Mouse (Mus musculus): Measurements from ENCODE around the gene Gm11549. TPM values are rescaled to one million over a fixed set of nuclear protein-coding genes. Genes with fewer than 3 reads are reported as not detected.

The Gm11549 gene
- total and polyA plus RNA-seq, 3 experiments = not detected

DNA sequence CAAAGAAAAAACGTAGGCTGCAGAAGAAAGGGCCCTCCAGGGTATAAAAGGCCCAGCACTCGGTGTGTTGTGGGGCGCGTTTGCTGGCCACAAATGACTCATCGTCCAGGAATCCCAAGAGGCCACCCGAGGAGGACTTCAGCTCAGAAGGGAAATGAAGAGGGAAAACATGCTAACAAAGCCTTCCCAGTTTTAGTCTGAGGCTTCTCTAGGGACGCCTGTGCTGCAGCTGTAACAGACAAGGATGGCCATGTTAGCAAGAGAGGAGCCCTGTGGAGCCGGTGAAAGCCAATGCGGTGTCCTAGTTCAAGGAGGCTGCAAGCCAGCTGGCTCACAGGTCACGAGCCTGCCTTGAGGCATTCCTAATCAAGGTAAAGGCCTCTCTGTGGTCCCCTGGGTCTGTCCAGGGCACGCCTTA, 39.8 kb downstream of the Gm11549 start (continued):
- TF ChIP-seq JUND (conservative IDR thresholded peaks at IDR 0.05; ENCODE audit: low read depth, low read length) = peak; percentile 59; the same call in 1 of the 2 replicates
- peak; percentile 73 for TF ChIP-seq BHLHE40 (IDR thresholded peaks at IDR 0.05; ENCODE audit: low read depth, low read length)
- TF ChIP-seq HCFC1 (IDR thresholded peaks at IDR 0.05; ENCODE audit: low read depth, low read length) = no peak
- no peak for TF ChIP-seq UBTF (IDR thresholded peaks at IDR 0.05; ENCODE audit: low read depth, low read length)
- no peak for TF ChIP-seq MYC (IDR thresholded peaks at IDR 0.05; ENCODE audit: low read depth, low read length)
- no peak for TF ChIP-seq ZMIZ1 (IDR thresholded peaks at IDR 0.05; ENCODE audit: low read depth, low read length)
- TF ChIP-seq NELFE (IDR thresholded peaks at IDR 0.05; ENCODE audit: low read depth, low read length) = no peak

DNA sequence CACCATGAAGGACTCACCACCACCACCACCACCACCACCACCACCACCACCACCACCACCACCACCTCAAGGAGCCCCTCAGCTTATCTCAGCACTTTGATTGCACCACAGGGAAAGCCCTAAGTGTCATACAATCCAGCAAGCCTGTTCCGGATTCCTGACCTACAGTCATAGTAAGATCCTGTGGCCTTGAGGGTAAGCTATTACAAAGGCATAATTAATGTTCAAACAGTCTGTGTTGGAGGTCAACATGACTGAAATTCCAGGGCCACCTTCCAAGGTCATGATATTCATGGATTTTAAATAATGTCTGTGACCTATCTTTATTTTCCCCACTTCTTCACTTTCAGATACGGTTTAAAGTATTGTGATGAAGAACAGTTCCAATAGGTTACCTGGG, 41.1 kb downstream of the Gm11549 start:
- Histone ChIP-seq H3K4me3 (replicated peaks in 1 of 3; ENCODE audit: low read depth in 2 of 3, low read length in 2 of 3, poor library complexity in 1 of 3) (no peak overlapping the region), H3K27me3 (replicated peaks) (no peaks in the 10 kb centered on the region), H3K79me2 (replicated peaks; ENCODE audit: control insufficient read depth, extremely low read depth, insufficient read depth, poor library complexity, severe bottlenecking) (no peaks in the 10 kb centered on the region), H3K4me2 (ENCODE audit: insufficient read depth, low read depth, poor library complexity, severe bottlenecking) (no peak overlapping the region), H3K9me3 (replicated peaks; ENCODE audit: low read length) (no peaks in the 10 kb centered on the region), H3K36me3 (replicated peaks in 1 of 2; ENCODE audit: control insufficient read depth in 1 of 2, insufficient read depth in 1 of 2, low read length in 1 of 2) (no peaks in the 10 kb centered on the region), H3K9ac (ENCODE audit: insufficient read depth, low read depth) (no peak overlapping the region), H3K4me1 (ENCODE audit: control insufficient read depth in 1 of 2, insufficient read depth in 2 of 2) (peaks cover 9 to 32% of the 10 kb centered on the region in 2 experiments; a peak in 3 of 4 replicates), H3K27ac (ENCODE audit: insufficient read depth, low read depth) (no peak overlapping the region)
- dilution Hi-C loops (cut with MboI; ENCODE audit: extremely low pct_ligation_motif_present, extremely low pct_unique_long_range_greater_than_20kb, low sequenced_read_pairs) (no loop called here), in situ Hi-C loops (cut with MboI; ENCODE audit: low pct_ligation_motif_present, low pct_unique_long_range_greater_than_20kb, low sequenced_read_pairs) (no loop called here)
- DNase-seq (ENCODE audit: extremely low read depth) = no peak
- no peak for TF ChIP-seq E2F4 (IDR thresholded peaks at IDR 0.05; ENCODE audit: insufficient replicate concordance, low read depth, low read length)
- no peak for TF ChIP-seq CHD1 (IDR thresholded peaks at IDR 0.05; ENCODE audit: low read depth, low read length)
- no peak for TF ChIP-seq POLR2AphosphoS2 (IDR thresholded peaks at IDR 0.05; ENCODE audit: low read depth, low read length)
- TF ChIP-seq JUN (IDR thresholded peaks at IDR 0.05; ENCODE audit: insufficient read depth, low read depth, low read length) = no peak
- no peak for TF ChIP-seq USF1 (IDR thresholded peaks at IDR 0.05; ENCODE audit: low read depth, low read length)
- TF ChIP-seq BHLHE40 (IDR thresholded peaks at IDR 0.05; ENCODE audit: low read depth, low read length) = no peak
- no peak for TF ChIP-seq ZNF384 (IDR thresholded peaks at IDR 0.05; ENCODE audit: low read depth, low read length)
- no peak for TF ChIP-seq USF2 (conservative IDR thresholded peaks at IDR 0.05; ENCODE audit: low read depth, low read length)
- TF ChIP-seq MAFK (IDR thresholded peaks at IDR 0.05; ENCODE audit: insufficient replicate concordance, low read length) = no peak
- TF ChIP-seq NELFE (IDR thresholded peaks at IDR 0.05; ENCODE audit: low read depth, low read length) = no peak
- TF ChIP-seq POLR2A (IDR thresholded peaks at IDR 0.05; ENCODE audit: low read depth, low read length) = no peak
- TF ChIP-seq TBP (conservative IDR thresholded peaks at IDR 0.05; ENCODE audit: low read depth, low read length) = no peak
- TF ChIP-seq SIN3A (IDR thresholded peaks at IDR 0.05; ENCODE audit: low read length) = no peak

- Histone ChIP-seq H3K27ac (ENCODE audit: insufficient read depth, low read depth) (no peak overlapping the region), H3K9me3 (replicated peaks; ENCODE audit: low read length) (no peaks in the 10 kb centered on the region), H3K79me2 (replicated peaks; ENCODE audit: control insufficient read depth, extremely low read depth, insufficient read depth, poor library complexity, severe bottlenecking) (no peaks in the 10 kb centered on the region), H3K9ac (ENCODE audit: insufficient read depth, low read depth) (no peak overlapping the region), H3K27me3 (replicated peaks) (no peaks in the 10 kb centered on the region), H3K4me3 (replicated peaks in 1 of 3; ENCODE audit: low read depth in 2 of 3, low read length in 2 of 3, poor library complexity in 1 of 3) (no peak overlapping the region), H3K4me1 (ENCODE audit: control insufficient read depth in 1 of 2, insufficient read depth in 2 of 2) (peaks cover 9 to 35% of the 10 kb centered on the region in 2 experiments; a peak in 3 of 4 replicates), H3K4me2 (ENCODE audit: insufficient read depth, low read depth, poor library complexity, severe bottlenecking) (no peak overlapping the region), H3K36me3 (replicated peaks in 1 of 2; ENCODE audit: control insufficient read depth in 1 of 2, insufficient read depth in 1 of 2, low read length in 1 of 2) (no peaks in the 10 kb centered on the region)
- dilution Hi-C loops (cut with MboI; ENCODE audit: extremely low pct_ligation_motif_present, extremely low pct_unique_long_range_greater_than_20kb, low sequenced_read_pairs) (no loop called here), in situ Hi-C loops (cut with MboI; ENCODE audit: low pct_ligation_motif_present, low pct_unique_long_range_greater_than_20kb, low sequenced_read_pairs) (no loop called here)
- DNase-seq (ENCODE audit: extremely low read depth) = no peak
- TF ChIP-seq POLR2AphosphoS2 (IDR thresholded peaks at IDR 0.05; ENCODE audit: low read depth, low read length) (no peak), CHD1 (IDR thresholded peaks at IDR 0.05; ENCODE audit: low read depth, low read length) (no peak), MXI1 (IDR thresholded peaks at IDR 0.05; ENCODE audit: low read depth, low read length) (no peak), E2F4 (IDR thresholded peaks at IDR 0.05; ENCODE audit: insufficient replicate concordance, low read depth, low read length) (no peak), ZMIZ1 (IDR thresholded peaks at IDR 0.05; ENCODE audit: low read depth, low read length) (no peak), MAZ (IDR thresholded peaks at IDR 0.05; ENCODE audit: low read depth, low read length) (no peak), CTCF (conservative IDR thresholded peaks at IDR 0.05 in 1 of 2, IDR thresholded peaks at IDR 0.05 in 1 of 2; ENCODE audit: low read depth in 2 of 2, low read length in 2 of 2) (no peak), RCOR1 (conservative IDR thresholded peaks at IDR 0.05; ENCODE audit: low read depth, low read length) (no peak), USF2 (conservative IDR thresholded peaks at IDR 0.05; ENCODE audit: low read depth, low read length) (no peak), TBP (conservative IDR thresholded peaks at IDR 0.05; ENCODE audit: low read depth, low read length) (no peak), TCF12 (IDR thresholded peaks at IDR 0.05; ENCODE audit: low read depth, low read length) (no peak), ZNF384 (IDR thresholded peaks at IDR 0.05; ENCODE audit: low read depth, low read length) (no peak), MYC (IDR thresholded peaks at IDR 0.05; ENCODE audit: low read depth, low read length) (no peak), UBTF (IDR thresholded peaks at IDR 0.05; ENCODE audit: low read depth, low read length) (no peak), CHD2 (IDR thresholded peaks at IDR 0.05; ENCODE audit: low read length) (no peak), MAFK (IDR thresholded peaks at IDR 0.05; ENCODE audit: insufficient replicate concordance, low read length) (no peak), GABPA (IDR thresholded peaks at IDR 0.05; ENCODE audit: insufficient replicate concordance, low read depth, low read length) (no peak)
These were observed 42.8 kb downstream of the Gm11549 start for GRCm38 (mm10) chr3:36478776-36479175.

Measured in CH12.LX (cell line).